Mouse (Mus musculus) left cerebral cortex, adult 18-20 months (tissue): Measurements from ENCODE around the gene Tmem104. TPM values are rescaled to one million over a fixed set of nuclear protein-coding genes. Genes with fewer than 3 reads are reported as not detected.

ENCODE experiments used
- microRNA-seq, 2 experiments: library from miRNA; unstranded; fragments of <30 nt; microRNA quantifications; one replicate each; pipeline ENCODE4 v1.2.0; 2021
- total RNA-seq, 2 experiments: library from RNA; stranded (reverse); gene quantifications; 2 replicates each; pipeline ENCODE4 v1.2.3; 2021

Tmem104 gene
- total RNA-seq, 2 experiments from 2014 or later = 14.9 to 16.2 TPM

Small RNA genes within 50 kb of the gene (microRNA-seq; reads per million reads assigned to microRNA genes)
- gene Gm25837 = 0 reads per million in 2 experiments

Other genes with a start within 250 kb of the Tmem104 start
- gene Cd300c, start 218.3 kb upstream of the Tmem104 start, total RNA-seq = not detected
- gene Cd300ld, start 197.6 kb upstream of the Tmem104 start, total RNA-seq = under 1 TPM in 1 of 2 experiments, not detected in 1; 0.12 TPM
- 1 to 10 TPM; 3.3 to 3.7 TPM for gene Cd300c2, start 185.6 kb upstream of the Tmem104 start, total RNA-seq
- not detected for gene Cd300ld2, start 171.3 kb upstream of the Tmem104 start, total RNA-seq
- not detected for gene Cd300ld4, start 160.5 kb upstream of the Tmem104 start, total RNA-seq
- under 1 TPM; 0.60 to 0.82 TPM for gene Cd300ld5, start 149.7 kb upstream of the Tmem104 start, total RNA-seq
- under 1 TPM; 0.60 to 0.82 TPM for gene Cd300ld3, start 139.1 kb upstream of the Tmem104 start, total RNA-seq
- not detected for gene Cd300e, start 125.3 kb upstream of the Tmem104 start, total RNA-seq
- gene Rab37, start 96.1 kb upstream of the Tmem104 start, total RNA-seq = 1 to 10 TPM; 3.3 to 3.8 TPM
- gene Cd300lf, start 53.5 kb upstream of the Tmem104 start, total RNA-seq = under 1 TPM; 0.30 to 0.42 TPM
- 10 to 100 TPM; 60.9 to 68.1 TPM for gene Slc9a3r1, start 24.1 kb upstream of the Tmem104 start, total RNA-seq
- 10 to 100 TPM; 24.3 to 30.5 TPM for gene Nat9, start 372 bp downstream of the Tmem104 start, total RNA-seq
- 10 to 100 TPM; 33.8 to 35.7 TPM for gene Grin2c, start 79.8 kb downstream of the Tmem104 start, total RNA-seq
- 10 to 100 TPM; 13.1 to 18.1 TPM for gene Fdxr, start 89.6 kb downstream of the Tmem104 start, total RNA-seq
- 10 to 100 TPM; 14.6 to 15.5 TPM for gene Fads6, start 110.2 kb downstream of the Tmem104 start, total RNA-seq
- 1 to 10 TPM in 1 of 2 experiments, under 1 TPM in 1; 0.74 to 2.1 TPM for gene Otop2, start 119.7 kb downstream of the Tmem104 start, total RNA-seq
- under 1 TPM; 0.26 to 0.52 TPM for gene Ush1g, start 134.6 kb downstream of the Tmem104 start, total RNA-seq
- gene Otop3, start 147.2 kb downstream of the Tmem104 start, total RNA-seq = under 1 TPM in 1 of 2 experiments, not detected in 1; 0.14 TPM
- gene Hid1, start 180.3 kb downstream of the Tmem104 start, total RNA-seq = 100 to 1,000 TPM; 111 to 114 TPM
- gene Cdr2l, start 194.4 kb downstream of the Tmem104 start, total RNA-seq = 10 to 100 TPM; 26.8 to 29.3 TPM
- 100 to 1,000 TPM; 111 to 122 TPM for gene Mrpl58, start 216.3 kb downstream of the Tmem104 start, total RNA-seq
- 100 to 1,000 TPM; 453 to 457 TPM for gene Atp5h, start 232.5 kb downstream of the Tmem104 start, total RNA-seq
- 10 to 100 TPM; 82.5 to 85.6 TPM for gene Kctd2, start 232.6 kb downstream of the Tmem104 start, total RNA-seq